33 mouse cellular contexts compared by ENCODE assay signal in genomic region chr10:96120821-96121220, GRCm38 (mm10). TPM values are rescaled to one million over a fixed set of nuclear protein-coding genes. Genes with fewer than 3 reads are reported as not detected.
DNase-seq lines count a peak whose midpoint lies in the region; ATAC-seq and TF ChIP-seq lines count a peak whose summit lies in the region.
"Had no signal": no experiment of that assay in that cellular context is flagged by ENCODE, and none has a peak within 500 bp of the region (broad histone marks: within the 10 kb centered on the region; RNA-seq: fewer than 3 reads in every experiment).

No protein-coding gene starts in this region.

- no peak for ATAC-seq in heart, embryonic 13.5 days (ENCODE audit: extremely low read depth, insufficient number of reproducible peaks, low FRiP score, low TSS enrichment)
- peak; percentile 20; the same call in 1 of the 2 replicates for ATAC-seq in granulocyte monocyte progenitor cell, adult 5-6 weeks (replicated peaks; ENCODE audit: poor library complexity, severe bottlenecking)
- no peak for ATAC-seq in inflammation-experienced regulatory T-cells, adult 6 months
- ATAC-seq: forebrain, embryonic 14.5 days; hindbrain, postnatal 0 days; intestine, postnatal 0 days had no signal

- H3K4me2 ChIP-seq in heart, embryonic 13.5 days: no peak overlapping the region
- H3K4me2 ChIP-seq: embryonic facial prominence, embryonic 13.5 days; hindbrain, embryonic 13.5 days had no signal

- H3K9me3 ChIP-seq in heart, embryonic 13.5 days: no peaks in the 10 kb centered on the region
- H3K9me3 ChIP-seq: embryonic facial prominence, embryonic 13.5 days; hindbrain, embryonic 10.5 days; hindbrain, embryonic 13.5 days had no signal

- no peaks in the 10 kb centered on the region for H3K27me3 ChIP-seq in heart, embryonic 13.5 days (replicated peaks)
- H3K27me3 ChIP-seq: embryonic facial prominence, embryonic 13.5 days; hindbrain, embryonic 13.5 days had no signal

- H3K4me3 ChIP-seq in heart, embryonic 13.5 days: no peak overlapping the region
- H3K4me3 ChIP-seq in embryonic fibroblast, embryonic 13.5 days (ENCODE audit: insufficient read depth, low read length): no peak overlapping the region
- H3K4me3 ChIP-seq: embryonic facial prominence, embryonic 13.5 days; gastrocnemius, adult 2 months; hindbrain, embryonic 10.5 days; hindbrain, embryonic 13.5 days had no signal

- peak overlapping the region; percentile 25; the same call in 1 of the 2 replicates for H3K27ac ChIP-seq in heart, embryonic 13.5 days (replicated peaks)
- H3K27ac ChIP-seq in embryonic fibroblast, embryonic 13.5 days (ENCODE audit: insufficient read depth, low read length): peak overlapping the region; percentile 43
- H3K27ac ChIP-seq: embryonic facial prominence, embryonic 13.5 days; gastrocnemius, adult 2 months; hindbrain, embryonic 10.5 days; hindbrain, embryonic 13.5 days; hindbrain, postnatal 0 days had no signal

- intact Hi-C loops in heart, postnatal 10 days (cut with DNase I): no loop called here
- intact Hi-C loops in gastrocnemius, postnatal 36 days (cut with DNase I): no loop called here

- DNase-seq in heart, postnatal 10 days: no peak
- DNase-seq in gastrocnemius, postnatal 36 days: no peak
- DNase-seq: adrenal gland, adult 2 months; adrenal gland, postnatal 14 days; B cell, adult 2 months; cerebellum, adult 11 months; cerebellum, adult 2 months; cerebellum, adult 9-11 months; cerebellum, postnatal 25 days; gastrocnemius, adult 2 months; gastrocnemius, postnatal 14 days; heart, adult 18-20 months; heart, postnatal 36 days; kidney, adult 2 months had no signal

- H3K4me1 ChIP-seq in heart, embryonic 13.5 days: no peaks in the 10 kb centered on the region
- 0 out of 2 replicates have a peak, but pooled peaks cover 6% of the 10 kb centered on the region for H3K4me1 ChIP-seq in embryonic fibroblast, embryonic 13.5 days (ENCODE audit: control insufficient read depth, insufficient read depth, low read length)
- H3K4me1 ChIP-seq: embryonic facial prominence, embryonic 13.5 days; hindbrain, embryonic 10.5 days; hindbrain, embryonic 13.5 days had no signal

- 75% methylated on average over 2 of the region's 2 CpGs for WGBS in heart, embryonic 13.5 days

- no peaks in the 10 kb centered on the region for H3K36me3 ChIP-seq in heart, embryonic 13.5 days
- H3K36me3 ChIP-seq: embryonic facial prominence, embryonic 13.5 days; hindbrain, embryonic 10.5 days; hindbrain, embryonic 13.5 days had no signal

- TF ChIP-seq POLR2A in embryonic fibroblast, embryonic 13.5 days (IDR thresholded peaks at IDR 0.05; ENCODE audit: low read depth, low read length): no peak

- H3K9ac ChIP-seq in heart, embryonic 13.5 days: no peak overlapping the region
- H3K9ac ChIP-seq: embryonic facial prominence, embryonic 13.5 days; forebrain, postnatal 0 days; hindbrain, embryonic 13.5 days had no signal

- TF ChIP-seq CTCF in embryonic fibroblast, embryonic 13.5 days (IDR thresholded peaks at IDR 0.05; ENCODE audit: borderline replicate concordance, insufficient read depth, low read length): no peak

RNA-seq across cellular contexts. Expression of gene Gm5426, which starts 15.6 kb away (rescaled TPM):
- not detected in 2 replicates for polyA plus RNA-seq in heart, embryonic 13.5 days (2015; fragmentation: Nextera tagmentation; extraction: Ambion mirVana)
- not detected for total RNA-seq in heart, postnatal 10 days (2021)
- not detected in 2 replicates for polyA plus RNA-seq in embryonic fibroblast, embryonic 13.5 days (2011; ENCODE audit: insufficient read length, low read depth, missing spikeins)
- not detected in 2 replicates for total RNA-seq in granulocyte monocyte progenitor cell, adult 5-6 weeks (2014; fragmentation: Nextera tagmentation)
- not detected in 2 replicates for total RNA-seq in granulocyte monocyte progenitor cell, adult 5-6 weeks (2017)
- 1 to 10 TPM in 1 of 3 experiments, not detected in 2; 1.9 TPM for polyA plus RNA-seq in inflammation-experienced regulatory T-cells, adult 6 months (2017; shearing (Covaris generic))
- total RNA-seq in gastrocnemius, postnatal 36 days (2021): not detected
- total RNA-seq: adrenal gland, adult 2 months; adrenal gland, postnatal 14 days; adrenal gland, postnatal 4 days; common myeloid progenitor, adult 5-6 weeks; forebrain, postnatal 0 days; gastrocnemius, adult 2 months; gastrocnemius, postnatal 14 days; heart, adult 18-20 months; heart, postnatal 36 days; hindbrain, postnatal 0 days; MEL had no signal
- polyA plus RNA-seq: adrenal gland, adult 2 months; cerebellum, adult 2 months; embryonic facial prominence, embryonic 13.5 days; forebrain, embryonic 11.5 days; forebrain, embryonic 14.5 days; forebrain, postnatal 0 days; frontal cortex, adult 2 months; heart, embryonic 14.5 days; heart, postnatal 0 days; hindbrain, embryonic 10.5 days; hindbrain, embryonic 13.5 days; hindbrain, postnatal 0 days; intestine, embryonic 14.5 days; intestine, postnatal 0 days; kidney, adult 2 months had no signal
